Mouse (Mus musculus) lung, embryonic 15.5 days (tissue): ENCODE data around the gene Bola3. TPM values are rescaled to one million over a fixed set of nuclear protein-coding genes. Genes with fewer than 3 reads are reported as not detected.

Experiments
- ATAC-seq: fragments of 200-750 bp; cut with Nextera tagmentation; 2 replicates; pipeline ENCODE4 v1.8.0; 2017; ENCODE audit warnings: moderate number of reproducible peaks, borderline replicate concordance; ENCODE audit not compliant: low FRiP score, low TSS enrichment; ENCODE audit errors: extremely low read depth
- H3K27ac ChIP-seq: fragments of 300-500 bp; sonication (generic); 2 replicates; pipeline ENCODE4 v1.5.1; 2015; ENCODE audit warnings: moderate library complexity, mild to moderate bottlenecking, inconsistent platforms
- H3K27me3 ChIP-seq: fragments of 300-500 bp; sonication (generic); 2 replicates; pipeline ENCODE4 v1.6.1; 2015; ENCODE audit warnings: inconsistent platforms
- H3K36me3 ChIP-seq: fragments of 300-500 bp; sonication (generic); 2 replicates; pipeline ENCODE4 v1.6.1; 2015; ENCODE audit warnings: inconsistent platforms
- H3K4me1 ChIP-seq: fragments of 300-500 bp; sonication (generic); 2 replicates; pipeline ENCODE4 v1.6.1; 2015; ENCODE audit warnings: inconsistent platforms
- H3K4me2 ChIP-seq: fragments of 300-500 bp; sonication (generic); 2 replicates; pipeline ENCODE4 v1.6.1; 2015; ENCODE audit warnings: inconsistent platforms, mild to moderate bottlenecking, moderate library complexity
- H3K4me3 ChIP-seq: fragments of 300-500 bp; sonication (generic); 2 replicates; pipeline ENCODE4 v1.5.1; 2015; ENCODE audit warnings: mild to moderate bottlenecking, inconsistent platforms
- H3K9ac ChIP-seq: fragments of 300-500 bp; sonication (generic); 2 replicates; pipeline ENCODE4 v1.6.1; 2015; ENCODE audit warnings: inconsistent platforms
- H3K9me3 ChIP-seq: fragments of 300-500 bp; sonication (generic); 2 replicates; pipeline ENCODE4 v1.6.1; 2016; ENCODE audit warnings: inconsistent platforms
- WGBS: fragments of 180-500 bp; shearing (Covaris S2); methylation state at CpG from one replicate; pipeline ENCODE4 v1.1.7; 2015; 5-methylcytosine and 5-hydroxymethylcytosine counted together
- polyA plus RNA-seq: library from polyadenylated mRNA; unstranded; fragments of >200 nt; fragmentation: Nextera tagmentation; extraction: Ambion mirVana; gene quantifications from 2 replicates; pipeline ENCODE4 v1.2.1, GENCODE M21; 2015

Gene Bola3
- polyA plus RNA-seq, 1 experiment from 2014 or later, result 125 TPM

DNA sequence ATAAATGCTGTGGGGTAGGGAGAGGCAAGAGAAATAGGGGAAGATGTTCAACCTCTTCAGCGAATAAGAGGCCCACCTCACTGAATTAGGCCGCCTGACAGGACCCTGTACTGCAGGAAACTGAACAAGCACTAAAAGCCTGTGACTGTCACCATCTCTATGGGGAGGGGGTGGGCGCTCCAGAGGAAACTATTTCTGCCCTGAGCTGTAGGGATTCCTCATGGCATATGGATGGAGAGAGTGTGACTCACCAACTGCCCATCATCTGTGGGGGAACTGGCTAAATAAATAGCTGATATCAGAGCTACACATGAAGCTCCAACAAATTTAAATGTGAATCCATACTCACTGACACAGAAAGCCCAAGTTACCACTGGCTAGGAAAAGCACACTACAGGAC lies 22.4 kb downstream of the Bola3 start:
- WGBS, result 84% methylated on average over 3 of the region's 3 CpGs
- Histone ChIP-seq H3K36me3 (peaks cover 87% of the 10 kb centered on the region), H3K27me3 (no peaks in the 10 kb centered on the region), H3K9ac (no peak overlapping the region), H3K9me3 (no peaks in the 10 kb centered on the region), H3K4me3 (no peak overlapping the region), H3K27ac (no peak overlapping the region), H3K4me1 (no peaks in the 10 kb centered on the region), H3K4me2 (no peak overlapping the region)
- ATAC-seq, result no peak

DNA sequence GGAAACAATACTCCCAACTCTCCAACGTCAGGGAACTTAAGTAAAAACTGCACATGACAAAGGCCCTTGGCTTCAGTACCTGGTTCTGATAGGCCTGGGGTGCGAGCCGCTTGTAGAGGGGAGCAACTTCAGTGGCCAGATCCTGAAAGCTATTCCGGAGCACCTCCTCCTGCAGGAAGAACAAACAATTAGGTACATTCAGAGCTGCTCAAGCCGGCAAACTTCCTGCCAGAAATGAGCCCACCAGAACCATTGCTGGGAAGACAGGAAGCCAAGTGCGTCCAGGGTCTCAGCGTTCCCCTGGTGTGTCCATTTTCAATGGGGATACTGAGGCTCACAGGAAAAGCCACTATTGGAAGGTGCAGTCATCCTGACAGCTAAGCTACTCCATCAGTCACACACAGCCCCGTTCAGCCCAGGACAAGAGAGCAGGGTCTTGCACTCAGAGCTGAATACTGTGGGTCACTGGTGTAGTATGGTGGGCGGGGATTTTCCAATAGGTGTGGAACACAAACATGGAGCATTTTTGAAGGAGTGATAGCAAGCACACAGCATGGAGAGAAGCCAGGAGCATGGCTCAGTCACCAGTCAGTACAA lies 24.9 kb downstream of the Bola3 start:
- WGBS, result 82% methylated on average over 9 of the region's 9 CpGs
- ATAC-seq, result 0 out of 2 replicates have a peak, but pooled peaks have one; percentile 8
- H3K9me3 ChIP-seq, result no peaks in the 10 kb centered on the region
- no peak overlapping the region for H3K27ac ChIP-seq
- no peaks in the 10 kb centered on the region for H3K27me3 ChIP-seq
- no peak overlapping the region for H3K4me3 ChIP-seq
- H3K9ac ChIP-seq, result no peak overlapping the region
- H3K4me2 ChIP-seq, result no peak overlapping the region
- H3K36me3 ChIP-seq, result peaks cover 89% of the 10 kb centered on the region
- no peaks in the 10 kb centered on the region for H3K4me1 ChIP-seq

DNA sequence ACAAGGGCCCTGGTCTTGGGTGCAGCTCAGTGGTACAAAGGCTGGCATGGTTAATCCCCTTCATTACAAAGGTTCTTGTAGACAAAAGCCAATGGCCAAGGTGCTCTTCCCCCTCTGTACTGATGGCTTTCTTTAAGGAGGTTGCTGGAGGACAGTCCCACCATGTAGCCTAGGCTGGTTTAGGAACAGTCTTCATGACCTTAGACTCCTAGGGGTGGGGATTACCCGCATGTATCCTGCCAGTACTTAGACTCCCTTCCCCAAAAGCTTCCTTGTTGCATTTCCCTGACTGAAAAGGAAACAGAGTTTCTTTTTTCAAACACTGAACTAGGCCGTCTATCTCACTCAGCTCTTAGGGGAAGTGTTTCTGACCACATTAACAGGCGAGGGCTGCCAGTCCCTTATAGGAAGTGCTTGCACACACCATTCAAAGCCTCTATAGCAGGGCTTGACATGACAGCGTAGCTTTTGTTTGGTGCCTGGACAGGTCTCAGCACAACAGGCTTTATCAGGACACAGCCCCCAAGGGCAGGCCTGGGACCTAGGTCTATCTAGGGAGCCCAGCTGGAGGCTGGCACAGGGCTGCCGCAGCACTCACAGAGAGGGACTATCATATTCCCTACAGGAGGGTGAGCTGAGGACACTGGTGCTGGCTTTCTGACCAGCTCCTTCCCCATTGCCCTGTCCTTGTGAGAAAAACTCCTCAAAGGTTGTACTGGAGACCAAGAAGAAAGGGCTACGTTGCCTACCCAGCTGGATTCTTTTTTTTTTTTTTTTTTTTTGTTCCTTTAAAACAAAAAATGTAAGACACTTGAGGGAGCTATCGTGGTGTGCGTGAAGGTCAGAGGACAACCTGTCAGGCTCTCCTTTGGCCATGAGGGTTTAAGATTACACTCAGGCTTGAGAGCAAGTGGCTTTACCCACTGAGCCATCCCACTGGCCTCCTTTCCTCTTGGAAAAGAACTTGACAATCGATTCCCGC lies 32.9 kb downstream of the Bola3 start:
- WGBS, result 81% methylated on average over 10 of the region's 10 CpGs
- Histone ChIP-seq H3K9ac (no peak overlapping the region), H3K4me3 (no peak overlapping the region), H3K36me3 (peaks cover 85% of the 10 kb centered on the region), H3K27me3 (no peaks in the 10 kb centered on the region), H3K27ac (no peak overlapping the region), H3K4me2 (no peak overlapping the region), H3K4me1 (no peaks in the 10 kb centered on the region), H3K9me3 (no peaks in the 10 kb centered on the region)
- no peak for ATAC-seq

DNA sequence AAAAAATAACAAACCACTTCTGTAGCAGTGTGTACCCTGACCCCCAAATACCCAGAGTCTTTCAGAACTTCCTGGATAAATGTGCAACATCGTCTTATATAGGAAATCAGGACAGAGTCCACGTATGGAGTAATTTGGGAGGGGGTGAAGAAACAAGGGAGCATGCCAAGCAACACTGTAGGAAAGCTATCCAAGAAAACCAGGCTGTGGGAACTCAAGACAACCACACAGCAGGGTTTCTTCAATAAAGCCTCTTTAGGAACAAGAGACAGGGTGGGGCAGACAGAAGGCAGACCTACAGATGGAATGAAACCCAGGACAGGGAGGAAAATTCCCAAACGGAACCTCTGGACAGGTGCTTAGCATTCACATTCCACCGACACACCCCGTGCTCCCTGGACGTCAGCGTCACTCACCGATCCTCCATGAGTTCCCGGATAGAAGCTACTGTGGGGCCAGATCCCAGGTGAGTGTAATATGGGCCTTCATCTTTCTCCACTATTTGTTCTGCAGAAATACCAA lies 36.7 kb downstream of the Bola3 start:
- Histone ChIP-seq H3K4me3 (no peak overlapping the region), H3K27ac (no peak overlapping the region), H3K4me1 (no peaks in the 10 kb centered on the region), H3K9ac (no peak overlapping the region), H3K9me3 (no peaks in the 10 kb centered on the region), H3K27me3 (no peaks in the 10 kb centered on the region), H3K36me3 (peaks cover 49% of the 10 kb centered on the region), H3K4me2 (no peak overlapping the region)
- 90% methylated on average over 9 of the region's 9 CpGs for WGBS
- ATAC-seq, result no peak

DNA sequence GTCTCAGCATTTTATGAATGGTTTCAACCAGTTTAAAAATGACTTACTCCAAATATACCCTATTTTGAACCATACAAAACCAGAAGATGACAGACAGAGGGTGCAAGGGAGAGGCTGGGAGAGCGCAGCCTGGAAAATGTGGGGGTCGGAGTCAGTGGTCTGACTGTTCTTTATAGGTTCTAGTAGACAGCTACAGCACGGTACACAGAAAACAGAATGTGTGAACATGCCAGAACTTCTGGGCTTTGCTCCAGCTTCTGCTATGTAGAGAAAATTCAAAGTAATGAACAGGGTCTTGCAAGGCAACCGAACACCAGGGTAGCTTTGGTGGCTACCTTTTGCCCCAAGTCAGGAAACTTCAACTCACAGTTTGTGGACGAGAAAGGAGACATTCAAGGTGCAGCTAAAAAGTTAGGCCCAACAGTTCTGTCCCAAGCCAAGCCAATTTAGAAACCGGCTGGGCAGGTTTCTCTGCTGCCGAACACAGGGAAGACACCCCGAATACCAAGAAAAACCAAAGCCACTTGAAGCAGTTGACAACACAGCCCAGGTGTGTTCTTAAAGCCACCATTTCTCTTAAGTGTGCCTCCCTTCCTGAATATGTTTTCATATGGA lies 43.3 kb downstream of the Bola3 start:
- H3K9ac ChIP-seq, result no peak overlapping the region
- 66% methylated on average over 8 of the region's 8 CpGs for WGBS
- peaks cover 43% of the 10 kb centered on the region for H3K36me3 ChIP-seq
- H3K4me3 ChIP-seq, result no peak overlapping the region
- no peak overlapping the region for H3K4me2 ChIP-seq
- H3K4me1 ChIP-seq, result peaks cover 21% of the 10 kb centered on the region; the same call in 1 of the 2 replicates
- peak overlapping the region; percentile 8; the same call in 1 of the 2 replicates for H3K27ac ChIP-seq
- ATAC-seq, result no peak
- H3K9me3 ChIP-seq, result no peaks in the 10 kb centered on the region
- H3K27me3 ChIP-seq, result no peaks in the 10 kb centered on the region

DNA sequence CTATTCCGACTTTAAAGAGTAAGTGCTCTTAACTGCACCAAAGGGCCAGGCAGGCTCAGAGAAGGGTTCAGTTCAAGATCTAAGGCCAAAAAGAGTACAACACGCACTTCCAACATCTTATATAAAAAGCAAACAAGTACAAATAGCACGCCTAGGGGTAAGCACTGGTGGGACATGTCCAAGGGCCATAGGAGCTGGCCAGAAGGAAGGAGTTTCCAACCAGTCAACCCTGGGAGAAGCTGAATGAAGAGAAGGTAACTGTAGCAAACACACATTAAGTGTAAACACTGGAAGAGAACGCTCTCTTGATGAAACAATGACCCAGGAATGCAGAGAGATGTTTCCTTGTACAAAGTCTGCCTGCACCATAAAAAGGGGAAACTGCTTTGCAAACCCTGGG lies 45.2 kb downstream of the Bola3 start:
- 0 out of 2 replicates have a peak overlapping the region, but pooled peaks have one; percentile 23 for H3K27ac ChIP-seq
- H3K27me3 ChIP-seq, result no peaks in the 10 kb centered on the region
- no peak overlapping the region for H3K9ac ChIP-seq
- ATAC-seq, result no peak
- WGBS, result 70% methylated on average over 4 of the region's 4 CpGs
- no peaks in the 10 kb centered on the region for H3K9me3 ChIP-seq
- H3K4me1 ChIP-seq, result peaks cover 21% of the 10 kb centered on the region; the same call in 1 of the 2 replicates
- H3K4me2 ChIP-seq, result no peak overlapping the region
- H3K4me3 ChIP-seq, result no peak overlapping the region
- peaks cover 56% of the 10 kb centered on the region for H3K36me3 ChIP-seq

DNA sequence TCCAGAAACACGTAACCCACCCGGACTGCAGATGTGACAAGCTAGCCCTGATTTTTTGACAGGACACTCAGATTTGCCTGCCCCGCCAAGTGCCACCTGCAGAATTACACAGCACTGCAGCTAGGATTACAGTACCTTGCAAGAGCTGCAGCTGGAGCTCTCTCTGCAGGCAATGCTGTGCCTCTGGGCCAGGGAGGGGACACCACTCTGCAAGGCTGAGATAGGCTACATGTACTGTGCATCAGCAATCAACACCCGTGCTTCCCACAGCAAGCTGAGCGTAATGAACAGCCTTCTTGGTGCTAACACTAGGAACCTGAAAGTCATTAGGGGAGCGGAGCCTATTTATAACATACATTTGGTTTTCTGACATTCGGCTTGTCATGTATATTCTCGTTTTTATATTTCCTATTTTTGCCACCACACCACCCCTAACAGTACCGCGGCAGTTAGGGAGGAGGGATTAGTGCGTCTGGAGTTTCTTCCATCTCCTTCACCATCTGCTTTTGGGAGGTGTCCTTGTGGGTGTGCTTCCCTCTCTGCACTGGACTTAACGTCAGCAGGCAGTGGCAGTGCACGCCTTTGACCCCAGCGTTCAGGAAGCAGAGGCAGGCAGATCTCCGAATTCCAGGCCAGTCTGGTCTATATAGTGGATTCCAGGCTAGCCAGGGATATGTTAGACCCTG lies 46.7 kb downstream of the Bola3 start:
- WGBS, result 91% methylated on average over 15 of the region's 15 CpGs
- H3K4me3 ChIP-seq, result no peak overlapping the region
- H3K27ac ChIP-seq, result no peak overlapping the region
- H3K4me1 ChIP-seq, result peaks cover 21% of the 10 kb centered on the region; the same call in 1 of the 2 replicates
- H3K36me3 ChIP-seq, result peaks cover 53% of the 10 kb centered on the region
- H3K9me3 ChIP-seq, result no peaks in the 10 kb centered on the region
- no peak for ATAC-seq
- H3K4me2 ChIP-seq, result no peak overlapping the region
- H3K27me3 ChIP-seq, result no peaks in the 10 kb centered on the region
- no peak overlapping the region for H3K9ac ChIP-seq

DNA sequence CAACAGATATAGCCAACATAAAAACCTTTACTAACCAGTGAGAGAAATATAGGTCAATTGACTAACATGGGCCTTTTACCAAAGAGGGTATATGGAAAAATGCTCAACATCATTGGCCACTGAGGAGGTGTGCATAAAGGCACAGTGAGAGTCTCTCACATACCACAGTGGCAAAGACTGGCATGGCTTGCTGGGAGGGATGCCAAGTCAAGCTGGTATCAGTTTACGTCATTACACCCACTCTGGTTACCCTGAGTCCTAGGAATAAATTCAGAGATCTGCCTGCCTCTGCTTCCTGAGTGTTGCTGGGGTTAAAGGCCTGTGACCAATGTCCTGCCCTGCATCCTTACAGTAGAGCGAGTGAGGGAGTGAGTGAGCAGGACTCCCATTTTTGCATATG lies 47.8 kb downstream of the Bola3 start:
- Histone ChIP-seq H3K4me2 (no peak overlapping the region), H3K4me1 (peaks cover 17% of the 10 kb centered on the region; the same call in 1 of the 2 replicates), H3K4me3 (no peak overlapping the region), H3K27ac (no peak overlapping the region), H3K9me3 (no peaks in the 10 kb centered on the region), H3K36me3 (peaks cover 53% of the 10 kb centered on the region), H3K27me3 (no peaks in the 10 kb centered on the region), H3K9ac (no peak overlapping the region)
- WGBS, result 94% methylated on average over 2 of the region's 2 CpGs
- no peak for ATAC-seq

DNA sequence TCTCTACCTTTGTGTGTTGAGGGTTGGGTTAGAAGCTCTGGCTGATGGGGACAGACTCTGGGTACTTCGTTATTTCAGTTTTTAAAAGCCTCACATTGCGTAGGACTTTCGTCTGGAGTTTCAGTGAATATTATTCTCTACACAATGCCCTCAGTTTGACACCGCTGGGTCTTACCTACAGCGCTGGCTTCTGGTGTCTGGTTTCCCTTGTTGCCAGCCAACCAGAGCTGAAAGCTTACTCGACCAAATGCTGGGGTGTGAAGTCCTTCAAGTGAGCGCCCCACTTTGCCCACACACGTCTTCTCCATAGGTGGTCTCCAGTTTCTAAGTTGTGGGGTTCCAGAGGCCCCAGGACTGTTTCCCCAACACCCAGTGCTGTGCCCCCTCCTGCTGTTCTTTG lies 48.8 kb downstream of the Bola3 start:
- no peak overlapping the region for H3K27ac ChIP-seq
- H3K36me3 ChIP-seq, result peaks cover 62% of the 10 kb centered on the region
- no peak for ATAC-seq
- 72% methylated on average over 8 of the region's 8 CpGs for WGBS
- no peak overlapping the region for H3K9ac ChIP-seq
- H3K4me1 ChIP-seq, result peaks cover 9% of the 10 kb centered on the region; the same call in 1 of the 2 replicates
- H3K9me3 ChIP-seq, result no peaks in the 10 kb centered on the region
- H3K4me2 ChIP-seq, result no peak overlapping the region
- H3K4me3 ChIP-seq, result no peak overlapping the region
- no peaks in the 10 kb centered on the region for H3K27me3 ChIP-seq

DNA sequence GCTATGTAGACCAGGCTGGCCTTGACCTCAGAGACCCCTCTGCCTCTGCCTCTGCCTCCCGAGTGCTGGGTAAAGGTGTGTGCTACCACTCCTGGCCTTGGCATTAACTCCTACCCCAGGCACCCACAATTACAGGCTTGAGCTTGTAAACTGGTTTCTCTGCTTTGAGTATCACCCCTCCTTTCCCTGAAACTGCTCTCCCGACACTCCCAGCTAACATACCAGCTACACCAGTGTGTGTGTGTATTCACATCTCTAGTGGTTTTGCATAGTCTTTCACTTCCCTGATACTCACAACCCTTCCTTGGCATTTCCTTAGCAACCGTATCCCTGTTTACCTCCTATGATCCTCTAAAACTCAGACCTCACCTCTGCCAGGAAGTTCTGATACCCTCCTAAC lies 50.8 kb downstream of the Bola3 start:
- H3K4me2 ChIP-seq, result no peak overlapping the region
- ATAC-seq, result no peak
- H3K4me3 ChIP-seq, result no peak overlapping the region
- peaks cover 72% of the 10 kb centered on the region for H3K36me3 ChIP-seq
- H3K9ac ChIP-seq, result no peak overlapping the region
- H3K27me3 ChIP-seq, result no peaks in the 10 kb centered on the region
- no peaks in the 10 kb centered on the region for H3K4me1 ChIP-seq
- WGBS, result 79% methylated on average over 3 of the region's 3 CpGs
- H3K27ac ChIP-seq, result no peak overlapping the region
- no peaks in the 10 kb centered on the region for H3K9me3 ChIP-seq

DNA sequence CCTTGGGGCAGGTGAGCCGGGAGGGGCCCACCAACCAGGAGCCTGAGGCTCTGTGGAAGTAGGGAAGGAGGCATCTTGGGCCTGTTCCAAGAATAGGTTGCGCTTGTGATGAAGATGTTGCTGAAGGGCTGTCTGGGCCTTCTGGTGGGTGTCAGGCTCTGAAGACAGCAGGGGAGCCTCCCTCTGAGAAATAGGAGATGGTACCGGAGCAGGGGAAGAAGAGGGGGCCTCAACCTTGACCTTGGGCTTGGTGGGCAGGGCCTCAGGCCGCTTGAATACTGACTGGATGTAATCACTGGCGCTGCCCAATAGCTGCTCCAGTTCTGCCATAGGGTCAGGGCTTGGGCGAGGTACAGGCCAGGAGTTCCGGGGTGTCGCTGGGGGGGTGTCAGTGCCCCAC lies 54.5 kb downstream of the Bola3 start:
- H3K27me3 ChIP-seq, result no peaks in the 10 kb centered on the region
- 94% methylated on average over 8 of the region's 8 CpGs for WGBS
- no peak overlapping the region for H3K27ac ChIP-seq
- H3K4me1 ChIP-seq, result peaks cover under 1% of the 10 kb centered on the region; the same call in 1 of the 2 replicates
- H3K36me3 ChIP-seq, result peaks cover 50% of the 10 kb centered on the region
- ATAC-seq, result no peak
- no peak overlapping the region for H3K4me2 ChIP-seq
- no peaks in the 10 kb centered on the region for H3K9me3 ChIP-seq
- H3K9ac ChIP-seq, result no peak overlapping the region
- H3K4me3 ChIP-seq, result no peak overlapping the region
